Mouse (Mus musculus) testis, adult 2 months (tissue): ENCODE data around the gene Tfpi2. TPM values are rescaled to one million over a fixed set of nuclear protein-coding genes. Genes with fewer than 3 reads are reported as not detected.

Experiments
- H3K27ac ChIP-seq: fragments of 200-500 bp; 2 replicates; pipeline ENCODE4 v1.5.1; 2012; ENCODE audit warnings: low read depth, low read length; ENCODE audit not compliant: control insufficient read depth, insufficient read depth
- H3K27me3 ChIP-seq: fragments of 200-500 bp; 2 replicates; pipeline ENCODE4 v1.6.1; 2012; ENCODE audit warnings: mild to moderate bottlenecking, low read length, moderate library complexity; ENCODE audit not compliant: control insufficient read depth, insufficient read depth
- H3K36me3 ChIP-seq: fragments of 200-500 bp; 2 replicates; pipeline ENCODE4 v1.6.1; 2012; ENCODE audit warnings: mild to moderate bottlenecking, low read length; ENCODE audit not compliant: control insufficient read depth, insufficient read depth
- H3K4me1 ChIP-seq: fragments of 200-500 bp; 2 replicates; pipeline ENCODE4 v1.6.1; 2012; ENCODE audit warnings: low read length; ENCODE audit not compliant: control insufficient read depth, insufficient read depth
- H3K4me3 ChIP-seq: fragments of 200-500 bp; 2 replicates; pipeline ENCODE4 v1.5.1; 2012; ENCODE audit warnings: low read depth, mild to moderate bottlenecking, low read length, moderate library complexity, mixed read lengths; ENCODE audit not compliant: control insufficient read depth
- CTCF ChIP-seq: fragments of 200-500 bp; IDR thresholded peaks from 2 replicates; pipeline ENCODE4 v1.5.1; 2012; ENCODE audit warnings: low read depth, mild to moderate bottlenecking, inconsistent platforms, low read length, moderate library complexity; ENCODE audit not compliant: control insufficient read depth, insufficient read depth, insufficient replicate concordance
- POLR2A ChIP-seq: fragments of 200-500 bp; IDR thresholded peaks from 2 replicates; pipeline ENCODE4 v1.6.1; 2012; ENCODE audit warnings: low read depth, mild to moderate bottlenecking, inconsistent platforms, low read length, moderate library complexity; ENCODE audit not compliant: control insufficient read depth
- polyA plus RNA-seq: library from polyadenylated mRNA; depleted of rRNA; stranded (reverse); fragments of >200 nt; gene quantifications from 2 replicates; pipeline ENCODE4 v1.2.3, GENCODE M21; 2012; rRNA removed

Gene Tfpi2
- polyA plus RNA-seq, 1 experiment = not detected

GRCm38 (mm10) chr6:3916015-3916414, 72.7 kb downstream of the Tfpi2 start:
- Histone ChIP-seq H3K27me3 (no peaks in the 10 kb centered on the region), H3K27ac (no peak overlapping the region), H3K4me3 (no peak overlapping the region), H3K4me1 (no peaks in the 10 kb centered on the region), H3K36me3 (no peaks in the 10 kb centered on the region)
- no peak for TF ChIP-seq CTCF
- TF ChIP-seq POLR2A = no peak

Other genes starting within 250 kb of the Tfpi2 start
- 0.05 TPM in 2 replicates for gene Calcr, start 224.2 kb downstream of the Tfpi2 start, polyA plus RNA-seq
- not detected in 2 replicates for gene Gngt1, start 4.9 kb upstream of the Tfpi2 start, polyA plus RNA-seq
- 0.11 and 0.70 TPM in 2 replicates for gene Gng11, start 15.0 kb upstream of the Tfpi2 start, polyA plus RNA-seq
- 33.9 and 36.2 TPM in 2 replicates for gene Bet1, start 98.1 kb upstream of the Tfpi2 start, polyA plus RNA-seq